Mouse (Mus musculus) megakaryocyte, embryonic 14.5 days (primary cell): ENCODE data around the gene Dnajc15. TPM values are rescaled to one million over a fixed set of nuclear protein-coding genes. Genes with fewer than 3 reads are reported as not detected.

ENCODE experiments used
- H3K27me3 ChIP-seq: replicated peaks from 2 replicates; pipeline ENCODE3; 2012; ENCODE audit warnings: inconsistent platforms
- H3K36me3 ChIP-seq: replicated peaks from 2 replicates; pipeline ENCODE3; 2012; ENCODE audit warnings: low read length, inconsistent platforms, mixed read lengths
- H3K4me1 ChIP-seq: 2 replicates; pipeline ENCODE4 v1.6.1; 2012; ENCODE audit warnings: inconsistent platforms
- H3K4me3 ChIP-seq: replicated peaks from 2 replicates; pipeline ENCODE3; 2012; ENCODE audit warnings: moderate library complexity, mild to moderate bottlenecking, inconsistent platforms
- H3K9me3 ChIP-seq: 2 replicates; pipeline ENCODE4 v1.6.1; 2012; ENCODE audit warnings: inconsistent platforms
- FLI1 ChIP-seq: IDR thresholded peaks from 2 replicates; pipeline ENCODE4 v1.6.1; 2012; ENCODE audit warnings: low read length, inconsistent platforms, mixed read lengths
- GATA1 ChIP-seq: IDR thresholded peaks from 3 replicates; pipeline ENCODE4 v1.6.1; 2012; ENCODE audit warnings: mixed read lengths, low read length, inconsistent platforms, borderline replicate concordance
- polyA plus RNA-seq: library from polyadenylated mRNA; stranded (reverse); fragments of >175 nt; gene quantifications from 2 replicates; pipeline ENCODE4 v1.2.3, GENCODE M21; 2012; ENCODE audit warnings: low replicate concordance; ENCODE audit not compliant: insufficient read depth

The Dnajc15 gene
- polyA plus RNA-seq, 1 experiment: 49.0 TPM

GRCm38 (mm10) chr14:77832359-77832758, 42.6 kb downstream of the Dnajc15 start:
- Histone ChIP-seq H3K4me1 (peaks cover 23% of the 10 kb centered on the region), H3K4me3 (peak overlapping the region; percentile 42), H3K9me3 (no peaks in the 10 kb centered on the region), H3K36me3 (peaks cover 27% of the 10 kb centered on the region), H3K27me3 (no peaks in the 10 kb centered on the region)
- TF ChIP-seq FLI1 (no peak), GATA1 (no peak)

- Histone ChIP-seq H3K27me3 (no peaks in the 10 kb centered on the region), H3K4me1 (peaks cover 20% of the 10 kb centered on the region), H3K4me3 (peak overlapping the region; percentile 53), H3K36me3 (peaks cover 27% of the 10 kb centered on the region), H3K9me3 (no peaks in the 10 kb centered on the region)
- TF ChIP-seq FLI1 (no peak), GATA1 (no peak)
Observed at GRCm38 (mm10) chr14:77831936-77832335, 43.0 kb downstream of the Dnajc15 start.

GRCm38 (mm10) chr14:77829673-77830072, 45.3 kb downstream of the Dnajc15 start:
- Histone ChIP-seq H3K4me3 (no peak overlapping the region), H3K27me3 (no peaks in the 10 kb centered on the region), H3K9me3 (no peaks in the 10 kb centered on the region), H3K36me3 (peaks cover 36% of the 10 kb centered on the region), H3K4me1 (peaks cover 18% of the 10 kb centered on the region)
- no peak for TF ChIP-seq GATA1
- TF ChIP-seq FLI1: no peak

- TF ChIP-seq GATA1: no peak
- TF ChIP-seq FLI1: no peak
- H3K4me3 ChIP-seq: no peak overlapping the region
- no peaks in the 10 kb centered on the region for H3K4me1 ChIP-seq
- peaks cover 7% of the 10 kb centered on the region for H3K9me3 ChIP-seq
- peaks cover 60% of the 10 kb centered on the region for H3K36me3 ChIP-seq
- no peaks in the 10 kb centered on the region for H3K27me3 ChIP-seq
Observed at GRCm38 (mm10) chr14:77825891-77826290, 49.0 kb downstream of the Dnajc15 start.

GRCm38 (mm10) chr14:77825121-77825520, 49.8 kb downstream of the Dnajc15 start:
- no peak for TF ChIP-seq FLI1
- TF ChIP-seq GATA1: no peak
- Histone ChIP-seq H3K36me3 (peaks cover 67% of the 10 kb centered on the region), H3K9me3 (peaks cover 7% of the 10 kb centered on the region), H3K4me1 (no peaks in the 10 kb centered on the region), H3K4me3 (no peak overlapping the region), H3K27me3 (no peaks in the 10 kb centered on the region)

GRCm38 (mm10) chr14:77819841-77820240, 55.1 kb downstream of the Dnajc15 start:
- TF ChIP-seq FLI1 (no peak), GATA1 (no peak)
- Histone ChIP-seq H3K27me3 (no peaks in the 10 kb centered on the region), H3K9me3 (peaks cover 7% of the 10 kb centered on the region)

GRCm38 (mm10) chr14:77817561-77817960, 57.4 kb downstream of the Dnajc15 start:
- H3K9me3 ChIP-seq: peaks cover 7% of the 10 kb centered on the region
- H3K36me3 ChIP-seq: peaks cover 39% of the 10 kb centered on the region
- no peak overlapping the region for H3K4me3 ChIP-seq
- H3K27me3 ChIP-seq: no peaks in the 10 kb centered on the region
- TF ChIP-seq GATA1 (no peak), FLI1 (no peak)
- peaks cover 6% of the 10 kb centered on the region for H3K4me1 ChIP-seq

More at GRCm38 (mm10) chr14:77819841-77820240, 55.1 kb downstream of the Dnajc15 start:
- Histone ChIP-seq H3K4me3 (no peak overlapping the region), H3K4me1 (no peaks in the 10 kb centered on the region), H3K36me3 (peaks cover 60% of the 10 kb centered on the region)

- Histone ChIP-seq H3K4me1 (peaks cover 25% of the 10 kb centered on the region), H3K36me3 (peaks cover 14% of the 10 kb centered on the region)
- TF ChIP-seq GATA1 (no peak), FLI1 (no peak)
Observed at GRCm38 (mm10) chr14:77814935-77815334, 60.0 kb downstream of the Dnajc15 start.

GRCm38 (mm10) chr14:77812890-77813289, 62.0 kb downstream of the Dnajc15 start:
- no peak overlapping the region for H3K4me3 ChIP-seq
- H3K27me3 ChIP-seq: no peaks in the 10 kb centered on the region
- peaks cover 38% of the 10 kb centered on the region for H3K4me1 ChIP-seq
- H3K36me3 ChIP-seq: no peaks in the 10 kb centered on the region
- H3K9me3 ChIP-seq: no peaks in the 10 kb centered on the region
- TF ChIP-seq GATA1: no peak
- TF ChIP-seq FLI1: no peak

More at GRCm38 (mm10) chr14:77814935-77815334, 60.0 kb downstream of the Dnajc15 start:
- no peak overlapping the region for H3K4me3 ChIP-seq
- no peaks in the 10 kb centered on the region for H3K9me3 ChIP-seq
- no peaks in the 10 kb centered on the region for H3K27me3 ChIP-seq

GRCm38 (mm10) chr14:77811466-77811865, 63.5 kb downstream of the Dnajc15 start:
- no peaks in the 10 kb centered on the region for H3K27me3 ChIP-seq
- H3K4me3 ChIP-seq: no peak overlapping the region
- H3K4me1 ChIP-seq: peaks cover 52% of the 10 kb centered on the region
- TF ChIP-seq GATA1: no peak
- TF ChIP-seq FLI1: no peak
- H3K36me3 ChIP-seq: no peaks in the 10 kb centered on the region
- H3K9me3 ChIP-seq: no peaks in the 10 kb centered on the region

- Histone ChIP-seq H3K9me3 (no peaks in the 10 kb centered on the region), H3K36me3 (no peaks in the 10 kb centered on the region), H3K27me3 (no peaks in the 10 kb centered on the region), H3K4me1 (peaks cover 60% of the 10 kb centered on the region), H3K4me3 (no peak overlapping the region)
- no peak for TF ChIP-seq GATA1
- no peak for TF ChIP-seq FLI1
Observed at GRCm38 (mm10) chr14:77807836-77808235, 67.1 kb downstream of the Dnajc15 start.

GRCm38 (mm10) chr14:77806345-77806744, 68.6 kb downstream of the Dnajc15 start:
- H3K4me1 ChIP-seq: peaks cover 51% of the 10 kb centered on the region
- H3K36me3 ChIP-seq: no peaks in the 10 kb centered on the region
- peak overlapping the region; percentile 10 for H3K4me3 ChIP-seq
- no peak; the same call in 2 of the 3 replicates for TF ChIP-seq GATA1
- no peak for TF ChIP-seq FLI1
- no peaks in the 10 kb centered on the region for H3K27me3 ChIP-seq
- no peaks in the 10 kb centered on the region for H3K9me3 ChIP-seq
